Mouse (Mus musculus): ENCODE measurements around the gene Ccnl2. TPM values are rescaled to one million over a fixed set of nuclear protein-coding genes. Genes with fewer than 3 reads are reported as not detected.

Gene Ccnl2
- polyA plus RNA-seq, 1 experiment from 2014 or later: 174 TPM

GRCm38 (mm10) chr4:155802741-155803339 lies 9.4 kb upstream of the Ccnl2 start, which contains the start of gene Mrpl20:
Gene Mrpl20, plus strand, starts transcription at chr4:155802878.
- peak within 1 kb of the TSS; percentile 53 for H3K4me2 ChIP-seq (replicated peaks; ENCODE audit: low read depth, low read length)

DNA sequence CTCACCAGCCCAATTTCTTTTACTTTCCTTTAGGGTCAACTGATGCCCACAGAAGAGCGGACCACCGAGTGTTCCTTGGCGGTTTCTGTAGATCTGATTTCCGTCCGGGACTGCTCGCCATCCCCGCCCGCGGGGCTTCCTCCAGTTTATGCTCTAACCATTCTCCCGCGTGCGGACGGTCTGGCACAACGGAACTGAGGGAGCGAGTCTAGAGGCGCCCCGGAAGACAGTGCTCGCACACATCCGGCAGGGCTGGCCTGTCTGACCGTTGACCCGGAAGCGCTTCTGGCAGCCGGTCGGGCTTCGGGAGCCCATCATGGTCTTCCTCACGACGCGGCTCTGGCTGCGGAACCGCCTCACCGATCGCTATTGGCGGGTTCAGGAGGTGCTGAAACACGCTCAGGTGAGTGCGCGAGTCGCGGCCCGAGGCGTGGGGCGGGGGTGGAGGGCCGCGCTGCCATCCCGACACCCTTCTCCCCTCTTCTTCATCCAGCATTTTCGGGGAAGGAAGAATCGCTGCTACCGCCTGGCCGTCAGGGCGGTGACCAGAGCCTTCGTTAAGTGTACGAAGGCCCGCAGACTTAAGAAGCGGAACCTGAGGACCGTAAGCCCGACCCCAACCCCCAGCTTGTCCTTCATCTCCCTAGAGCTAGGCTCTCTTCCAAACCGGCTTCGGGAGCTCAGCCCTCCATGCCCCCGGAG lies 8.8 kb upstream of the Ccnl2 start:
- Histone ChIP-seq H3K4me3 (ENCODE audit: low read length) (peak overlapping the region; percentile 86), H3K27ac (ENCODE audit: low read depth, low read length) (peak overlapping the region; percentile 43; the same call in 1 of the 2 replicates), H3K27me3 (ENCODE audit: control insufficient read depth, insufficient read depth, low read length) (no peaks in the 10 kb centered on the region), H3K9ac (ENCODE audit: low read depth, low read length) (peak overlapping the region; percentile 80), H3K36me3 (ENCODE audit: control insufficient read depth, insufficient read depth, low read length) (peaks cover 16% of the 10 kb centered on the region), H3K4me1 (ENCODE audit: control insufficient read depth, insufficient read depth, low read length) (peaks cover 8% of the 10 kb centered on the region; the same call in 1 of the 2 replicates), H3K9me3 (ENCODE audit: control insufficient read depth, low read length) (no peaks in the 10 kb centered on the region), H3K4me2 (replicated peaks; ENCODE audit: low read depth, low read length) (peak overlapping the region; percentile 53)
- under 1% methylated on average over 58 of the region's 58 CpGs for WGBS
- peak; percentile 98 for ATAC-seq (ENCODE audit: low FRiP score, low TSS enrichment)

More at GRCm38 (mm10) chr4:155802741-155803339, 9.4 kb upstream of the Ccnl2 start, which contains the start of gene Mrpl20:
- Histone ChIP-seq H3K4me1 (ENCODE audit: control insufficient read depth, insufficient read depth, low read length) (peaks cover 8% of the 10 kb centered on the region; the same call in 1 of the 2 replicates), H3K27ac (ENCODE audit: low read depth, low read length) (peak within 1 kb of the TSS; percentile 43; the same call in 1 of the 2 replicates), H3K36me3 (ENCODE audit: control insufficient read depth, insufficient read depth, low read length) (peaks cover 9% of the 10 kb centered on the region), H3K27me3 (ENCODE audit: control insufficient read depth, insufficient read depth, low read length) (no peaks in the 10 kb centered on the region), H3K4me3 (ENCODE audit: low read length) (peak within 1 kb of the TSS; percentile 86), H3K9me3 (ENCODE audit: control insufficient read depth, low read length) (no peaks in the 10 kb centered on the region), H3K9ac (ENCODE audit: low read depth, low read length) (peak within 1 kb of the TSS; percentile 80)
- ATAC-seq (ENCODE audit: low FRiP score, low TSS enrichment): peak; percentile 47; the same call in 1 of the 2 replicates
- WGBS: 11% methylated on average over 12 of the region's 12 CpGs

DNA sequence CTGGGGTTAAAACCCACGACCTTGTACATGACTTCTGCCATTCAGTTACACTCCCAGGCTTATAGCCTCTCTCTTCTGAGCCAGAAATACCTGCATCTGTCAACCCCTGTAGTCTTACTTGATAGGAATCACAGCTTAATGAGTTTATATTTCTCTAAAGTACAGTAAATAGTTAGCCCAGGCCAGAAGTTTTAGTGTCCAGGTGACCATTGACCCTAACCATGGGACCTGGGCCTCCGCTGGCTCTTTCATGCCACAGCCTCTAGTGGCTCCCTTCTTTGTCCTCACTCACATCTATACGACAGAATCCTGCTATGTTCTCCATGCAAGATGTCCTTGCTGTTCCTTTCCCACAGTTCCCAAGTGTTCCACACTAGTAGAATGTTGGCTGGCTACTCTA lies 4.4 kb upstream of the Ccnl2 start:
- Histone ChIP-seq H3K4me1 (ENCODE audit: control insufficient read depth, insufficient read depth, low read length) (peaks cover 8% of the 10 kb centered on the region; the same call in 1 of the 2 replicates), H3K9me3 (ENCODE audit: control insufficient read depth, low read length) (no peaks in the 10 kb centered on the region), H3K27me3 (ENCODE audit: control insufficient read depth, insufficient read depth, low read length) (no peaks in the 10 kb centered on the region), H3K9ac (ENCODE audit: low read depth, low read length) (no peak overlapping the region), H3K4me3 (ENCODE audit: low read length) (no peak overlapping the region), H3K4me2 (replicated peaks; ENCODE audit: low read depth, low read length) (no peak overlapping the region), H3K36me3 (ENCODE audit: control insufficient read depth, insufficient read depth, low read length) (peaks cover 39% of the 10 kb centered on the region), H3K27ac (ENCODE audit: low read depth, low read length) (no peak overlapping the region)
- WGBS: 90% methylated on average over 3 of the region's 3 CpGs
- ATAC-seq (ENCODE audit: low FRiP score, low TSS enrichment): no peak

DNA sequence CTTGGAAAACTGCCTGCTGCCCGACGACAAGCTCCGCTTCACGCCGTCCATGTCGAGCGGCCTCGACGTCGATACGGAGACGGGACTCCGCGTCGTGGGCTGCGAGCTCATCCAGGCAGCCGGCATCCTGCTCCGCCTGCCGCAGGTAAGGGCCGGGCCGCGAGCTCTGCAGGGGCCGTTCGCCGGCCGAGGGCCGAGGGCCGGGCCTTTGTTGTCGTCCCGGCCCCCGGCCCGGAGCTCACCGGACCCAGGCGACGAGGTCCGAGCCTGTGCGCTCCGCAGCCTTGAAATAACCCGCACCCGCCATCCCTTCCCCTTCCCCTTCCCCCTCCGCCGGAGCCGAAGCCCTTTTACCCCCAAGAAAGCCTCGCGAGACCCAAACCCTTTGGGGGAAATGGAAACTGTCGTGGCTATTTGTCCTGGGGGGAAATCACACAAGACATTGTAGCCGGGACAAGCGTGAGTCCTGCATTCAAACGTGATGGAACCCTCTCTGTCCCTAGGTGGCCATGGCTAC lies 434 bp downstream of the Ccnl2 start:
- H3K9ac ChIP-seq (ENCODE audit: low read depth, low read length): peak overlapping the region; percentile 100
- H3K27me3 ChIP-seq (ENCODE audit: control insufficient read depth, insufficient read depth, low read length): no peaks in the 10 kb centered on the region
- H3K4me1 ChIP-seq (ENCODE audit: control insufficient read depth, insufficient read depth, low read length): peaks cover 10% of the 10 kb centered on the region
- H3K27ac ChIP-seq (ENCODE audit: low read depth, low read length): peak overlapping the region; percentile 91
- peaks cover 73% of the 10 kb centered on the region for H3K36me3 ChIP-seq (ENCODE audit: control insufficient read depth, insufficient read depth, low read length)
- no peaks in the 10 kb centered on the region for H3K9me3 ChIP-seq (ENCODE audit: control insufficient read depth, low read length)
- H3K4me2 ChIP-seq (replicated peaks; ENCODE audit: low read depth, low read length): peak overlapping the region; percentile 92
- under 1% methylated on average over 44 of the region's 49 CpGs for WGBS
- peak; percentile 38 for ATAC-seq (ENCODE audit: low FRiP score, low TSS enrichment)
- peak overlapping the region; percentile 100 for H3K4me3 ChIP-seq (ENCODE audit: low read length)

DNA sequence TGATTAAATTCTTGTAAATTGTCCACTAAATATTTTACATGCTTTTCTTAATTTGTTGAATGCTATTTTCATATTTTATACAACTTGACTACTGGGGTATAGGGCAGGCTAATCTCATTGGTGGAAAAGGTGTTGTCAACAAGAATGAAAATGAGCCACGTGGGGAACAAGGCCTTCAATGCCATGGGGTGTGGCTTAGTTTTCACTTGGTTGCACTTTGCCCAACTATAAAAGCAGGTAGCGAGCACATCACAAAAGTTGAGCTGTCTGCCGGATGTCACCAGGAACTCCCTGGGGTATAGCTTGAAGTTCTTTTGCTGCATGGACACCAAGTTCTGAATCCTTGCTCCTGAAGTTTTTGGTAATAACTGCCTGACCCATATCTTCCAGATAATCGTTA lies 5.2 kb downstream of the Ccnl2 start:
- H3K4me2 ChIP-seq (replicated peaks; ENCODE audit: low read depth, low read length): no peak overlapping the region
- H3K27me3 ChIP-seq (ENCODE audit: control insufficient read depth, insufficient read depth, low read length): no peaks in the 10 kb centered on the region
- H3K4me1 ChIP-seq (ENCODE audit: control insufficient read depth, insufficient read depth, low read length): peaks cover 10% of the 10 kb centered on the region
- H3K9ac ChIP-seq (ENCODE audit: low read depth, low read length): no peak overlapping the region
- 91% methylated on average over 4 of the region's 4 CpGs for WGBS
- no peaks in the 10 kb centered on the region for H3K9me3 ChIP-seq (ENCODE audit: control insufficient read depth, low read length)
- peaks cover 89% of the 10 kb centered on the region for H3K36me3 ChIP-seq (ENCODE audit: control insufficient read depth, insufficient read depth, low read length)
- no peak for ATAC-seq (ENCODE audit: low FRiP score, low TSS enrichment)
- H3K4me3 ChIP-seq (ENCODE audit: low read length): no peak overlapping the region
- H3K27ac ChIP-seq (ENCODE audit: low read depth, low read length): no peak overlapping the region

- ATAC-seq (ENCODE audit: low FRiP score, low TSS enrichment): no peak
- no peak overlapping the region for H3K4me3 ChIP-seq (ENCODE audit: low read length)
- H3K27ac ChIP-seq (ENCODE audit: low read depth, low read length): no peak overlapping the region
- H3K4me2 ChIP-seq (replicated peaks; ENCODE audit: low read depth, low read length): no peak overlapping the region
- no peaks in the 10 kb centered on the region for H3K9me3 ChIP-seq (ENCODE audit: control insufficient read depth, low read length)
- 79% methylated on average over 7 of the region's 7 CpGs for WGBS
- no peaks in the 10 kb centered on the region for H3K27me3 ChIP-seq (ENCODE audit: control insufficient read depth, insufficient read depth, low read length)
- no peak overlapping the region for H3K9ac ChIP-seq (ENCODE audit: low read depth, low read length)
- no peaks in the 10 kb centered on the region for H3K4me1 ChIP-seq (ENCODE audit: control insufficient read depth, insufficient read depth, low read length)
- H3K36me3 ChIP-seq (ENCODE audit: control insufficient read depth, insufficient read depth, low read length): peaks cover 96% of the 10 kb centered on the region
These were observed 8.7 kb downstream of the Ccnl2 start for GRCm38 (mm10) chr4:155821025-155821424.

DNA sequence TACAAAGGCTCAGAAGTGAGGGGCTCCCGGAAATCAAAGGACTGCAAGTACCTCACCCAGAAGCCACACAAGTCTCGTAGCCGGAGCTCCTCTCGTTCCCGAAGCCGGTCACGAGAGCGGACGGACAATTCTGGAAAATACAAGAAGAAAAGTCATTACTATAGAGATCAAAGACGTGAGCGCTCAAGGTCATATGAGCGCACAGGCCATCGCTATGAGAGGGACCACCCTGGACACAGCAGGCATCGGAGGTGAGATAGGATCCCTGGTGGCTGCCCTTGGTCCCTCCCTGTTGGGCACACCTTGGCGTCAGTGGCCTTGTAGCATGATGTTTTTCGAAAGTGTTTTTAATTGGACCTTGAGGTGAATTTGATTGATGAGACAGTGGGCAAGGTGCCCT lies 11.2 kb downstream of the Ccnl2 start:
- H3K4me3 ChIP-seq (ENCODE audit: low read length): no peak overlapping the region
- no peaks in the 10 kb centered on the region for H3K27me3 ChIP-seq (ENCODE audit: control insufficient read depth, insufficient read depth, low read length)
- no peaks in the 10 kb centered on the region for H3K9me3 ChIP-seq (ENCODE audit: control insufficient read depth, low read length)
- peaks cover 84% of the 10 kb centered on the region for H3K36me3 ChIP-seq (ENCODE audit: control insufficient read depth, insufficient read depth, low read length)
- no peak for ATAC-seq (ENCODE audit: low FRiP score, low TSS enrichment)
- H3K4me2 ChIP-seq (replicated peaks; ENCODE audit: low read depth, low read length): no peak overlapping the region
- H3K9ac ChIP-seq (ENCODE audit: low read depth, low read length): no peak overlapping the region
- 97% methylated on average over 16 of the region's 16 CpGs for WGBS
- no peaks in the 10 kb centered on the region for H3K4me1 ChIP-seq (ENCODE audit: control insufficient read depth, insufficient read depth, low read length)
- no peak overlapping the region for H3K27ac ChIP-seq (ENCODE audit: low read depth, low read length)

DNA sequence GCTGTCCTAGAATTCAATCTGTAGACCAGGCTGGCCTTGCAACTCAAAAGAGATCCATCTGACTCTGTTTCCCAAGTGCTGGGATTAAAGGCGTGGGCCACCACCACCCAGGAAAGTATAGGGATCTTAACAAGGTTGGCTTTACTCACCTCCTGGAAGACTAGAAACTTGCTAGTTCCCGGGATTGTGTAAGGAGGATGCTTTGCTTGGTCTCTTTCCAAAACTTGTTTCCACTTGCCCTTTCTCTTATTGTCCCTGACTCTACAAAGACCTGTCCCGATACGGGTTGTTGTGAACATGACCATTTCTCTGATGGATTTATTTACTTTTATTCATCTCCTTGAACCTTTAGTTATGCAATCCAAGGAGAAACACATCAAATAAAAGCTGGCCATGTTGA lies 17.6 kb downstream of the Ccnl2 start:
- H3K4me1 ChIP-seq (ENCODE audit: control insufficient read depth, insufficient read depth, low read length): peaks cover 10% of the 10 kb centered on the region
- H3K9ac ChIP-seq (ENCODE audit: low read depth, low read length): no peak overlapping the region
- no peak overlapping the region for H3K4me2 ChIP-seq (replicated peaks; ENCODE audit: low read depth, low read length)
- WGBS: 92% methylated on average over 4 of the region's 4 CpGs
- no peak for ATAC-seq (ENCODE audit: low FRiP score, low TSS enrichment)
- no peaks in the 10 kb centered on the region for H3K27me3 ChIP-seq (ENCODE audit: control insufficient read depth, insufficient read depth, low read length)
- peaks cover 25% of the 10 kb centered on the region for H3K36me3 ChIP-seq (ENCODE audit: control insufficient read depth, insufficient read depth, low read length)
- no peak overlapping the region for H3K27ac ChIP-seq (ENCODE audit: low read depth, low read length)
- H3K4me3 ChIP-seq (ENCODE audit: low read length): no peak overlapping the region
- H3K9me3 ChIP-seq (ENCODE audit: control insufficient read depth, low read length): no peaks in the 10 kb centered on the region

GRCm38 (mm10) chr4:155830596-155830995 lies 18.3 kb downstream of the Ccnl2 start:
- peak overlapping the region; percentile 91; the same call in 1 of the 2 replicates for H3K4me3 ChIP-seq (ENCODE audit: low read length)
- ATAC-seq (ENCODE audit: low FRiP score, low TSS enrichment): no peak
- H3K4me1 ChIP-seq (ENCODE audit: control insufficient read depth, insufficient read depth, low read length): peaks cover 10% of the 10 kb centered on the region
- H3K27ac ChIP-seq (ENCODE audit: low read depth, low read length): no peak overlapping the region
- H3K27me3 ChIP-seq (ENCODE audit: control insufficient read depth, insufficient read depth, low read length): no peaks in the 10 kb centered on the region
- H3K4me2 ChIP-seq (replicated peaks; ENCODE audit: low read depth, low read length): peak overlapping the region; percentile 93
- H3K9ac ChIP-seq (ENCODE audit: low read depth, low read length): no peak overlapping the region
- peaks cover 18% of the 10 kb centered on the region for H3K36me3 ChIP-seq (ENCODE audit: control insufficient read depth, insufficient read depth, low read length)
- WGBS: 50% methylated on average over 8 of the region's 8 CpGs
- H3K9me3 ChIP-seq (ENCODE audit: control insufficient read depth, low read length): no peaks in the 10 kb centered on the region

Data from kidney, embryonic 14.5 days (tissue).